Mouse (Mus musculus): ENCODE measurements around the gene Nsrp1.
A peak's percentile ranks its signal among the peaks of the same experiment; 100 is the strongest.
"Not testable (repeated sequence)": the region's sequence is repeated elsewhere in the genome, so short reads cannot be mapped to it uniquely, and the experiment has no call there.

Gene Nsrp1

GRCm38 (mm10) chr11:77078273-77079134, at the start of gene Nsrp1:
Gene Nsrp1, minus strand, starts transcription at chr11:77078435.
- peak; percentile 83 for DNase-seq (ENCODE audit: low read depth, low spot score)

GRCm38 (mm10) chr11:77111141-77111540, 32.9 kb upstream of the Nsrp1 start:
- DNase-seq (ENCODE audit: low read depth, low spot score) = no peak

GRCm38 (mm10) chr11:77108442-77108841, 30.2 kb upstream of the Nsrp1 start:
- DNase-seq (ENCODE audit: low read depth, low spot score) = no peak

- not testable (repeated sequence) for DNase-seq (ENCODE audit: low read depth, low spot score)
Measured at GRCm38 (mm10) chr11:77107872-77108271, 29.6 kb upstream of the Nsrp1 start.

GRCm38 (mm10) chr11:77106961-77107360, 28.7 kb upstream of the Nsrp1 start:
- DNase-seq (ENCODE audit: low read depth, low spot score) = no peak

- DNase-seq (ENCODE audit: low read depth, low spot score) = no peak
Measured at GRCm38 (mm10) chr11:77100137-77100937, 22.1 kb upstream of the Nsrp1 start.

- DNase-seq (ENCODE audit: low read depth, low spot score) = no peak
Measured at GRCm38 (mm10) chr11:77098332-77098972, 20.2 kb upstream of the Nsrp1 start.

- no peak for DNase-seq (ENCODE audit: low read depth, low spot score)
Measured at GRCm38 (mm10) chr11:77096991-77097390, 18.8 kb upstream of the Nsrp1 start.

- DNase-seq (ENCODE audit: low read depth, low spot score) = no peak
Measured at GRCm38 (mm10) chr11:77096581-77096980, 18.3 kb upstream of the Nsrp1 start.

GRCm38 (mm10) chr11:77095206-77095605, 17.0 kb upstream of the Nsrp1 start:
- DNase-seq (ENCODE audit: low read depth, low spot score) = no peak

GRCm38 (mm10) chr11:77094136-77094535, 15.9 kb upstream of the Nsrp1 start:
- no peak for DNase-seq (ENCODE audit: low read depth, low spot score)

- no peak for DNase-seq (ENCODE audit: low read depth, low spot score)
Measured at GRCm38 (mm10) chr11:77093208-77093607, 15.0 kb upstream of the Nsrp1 start.

GRCm38 (mm10) chr11:77089162-77089561, 10.9 kb upstream of the Nsrp1 start:
- DNase-seq (ENCODE audit: low read depth, low spot score) = no peak

- no peak for DNase-seq (ENCODE audit: low read depth, low spot score)
Measured at GRCm38 (mm10) chr11:77087004-77087403, 8.8 kb upstream of the Nsrp1 start.

- no peak for DNase-seq (ENCODE audit: low read depth, low spot score)
Measured at GRCm38 (mm10) chr11:77084001-77084682, 5.9 kb upstream of the Nsrp1 start.

GRCm38 (mm10) chr11:77079361-77079760, 1.1 kb upstream of the Nsrp1 start:
- DNase-seq (ENCODE audit: low read depth, low spot score) = no peak

- no peak for DNase-seq (ENCODE audit: low read depth, low spot score)
Measured at GRCm38 (mm10) chr11:77077792-77078191, 443 bp downstream of the Nsrp1 start.

- DNase-seq (ENCODE audit: low read depth, low spot score) = not testable (repeated sequence)
Measured at GRCm38 (mm10) chr11:77077331-77077730, 904 bp downstream of the Nsrp1 start.

- no peak for DNase-seq (ENCODE audit: low read depth, low spot score)
Measured at GRCm38 (mm10) chr11:77070721-77071120, 7.5 kb downstream of the Nsrp1 start.

GRCm38 (mm10) chr11:77068825-77069224, 9.4 kb downstream of the Nsrp1 start:
- no peak for DNase-seq (ENCODE audit: low read depth, low spot score)

- no peak for DNase-seq (ENCODE audit: low read depth, low spot score)
Measured at GRCm38 (mm10) chr11:77063406-77063805, 14.8 kb downstream of the Nsrp1 start.

- DNase-seq (ENCODE audit: low read depth, low spot score) = no peak
Measured at GRCm38 (mm10) chr11:77061951-77062350, 16.3 kb downstream of the Nsrp1 start.
